Mouse (Mus musculus) limb, embryonic 10.5 days (tissue): ENCODE data around the gene Pde10a. TPM values are rescaled to one million over a fixed set of nuclear protein-coding genes. Genes with fewer than 3 reads are reported as not detected.

Source experiments
- DNase-seq: peaks from one replicate; pipeline ENCODE4 v3.0.0-alpha.2; 2017; ENCODE audit warnings: low spot score
- H3K27ac ChIP-seq: fragments of 300-500 bp; sonication (generic); 2 replicates; pipeline ENCODE4 v1.5.1; 2016; ENCODE audit warnings: mild to moderate bottlenecking
- H3K27me3 ChIP-seq: fragments of 300-500 bp; sonication (generic); 2 replicates; pipeline ENCODE4 v1.6.1; 2016; ENCODE audit warnings: low read depth, mild to moderate bottlenecking; ENCODE audit not compliant: poor library complexity, severe bottlenecking
- H3K36me3 ChIP-seq: fragments of 300-500 bp; sonication (generic); 2 replicates; pipeline ENCODE4 v1.6.1; 2016; ENCODE audit warnings: mild to moderate bottlenecking, moderate library complexity
- H3K4me1 ChIP-seq: fragments of 300-500 bp; sonication (generic); 2 replicates; pipeline ENCODE4 v1.6.1; 2016
- H3K4me3 ChIP-seq: fragments of 300-500 bp; sonication (generic); 2 replicates; pipeline ENCODE4 v1.5.1; 2016; ENCODE audit warnings: mild to moderate bottlenecking, moderate library complexity
- H3K9me3 ChIP-seq: fragments of 300-500 bp; sonication (generic); replicated peaks from 2 replicates; pipeline ENCODE4 v1.6.1; 2016; ENCODE audit warnings: mild to moderate bottlenecking
- WGBS: fragments of 180-500 bp; shearing (Covaris S2); methylation state at CpG from one replicate; pipeline ENCODE4 v1.1.7; 2016; 5-methylcytosine and 5-hydroxymethylcytosine counted together
- polyA plus RNA-seq: library from polyadenylated mRNA; unstranded; fragments of >200 nt; fragmentation: Nextera tagmentation; extraction: Ambion mirVana; gene quantifications from 2 replicates; pipeline ENCODE4 v1.2.1, GENCODE M21; 2016

Pde10a gene
- polyA plus RNA-seq, 1 experiment from 2014 or later: 1.6 TPM

- peaks cover 10% of the 10 kb centered on the region; the same call in 1 of the 2 replicates for H3K4me1 ChIP-seq
- DNase-seq: no peak
- H3K4me3 ChIP-seq: no peak overlapping the region
- no peaks in the 10 kb centered on the region for H3K27me3 ChIP-seq
- H3K27ac ChIP-seq: no peak overlapping the region
- WGBS: 66% methylated on average over 8 of the region's 8 CpGs
- H3K9me3 ChIP-seq: no peaks in the 10 kb centered on the region
- no peaks in the 10 kb centered on the region for H3K36me3 ChIP-seq
Observed at GRCm38 (mm10) chr17:8929636-8930035, 404.5 kb downstream of the Pde10a start.

DNA sequence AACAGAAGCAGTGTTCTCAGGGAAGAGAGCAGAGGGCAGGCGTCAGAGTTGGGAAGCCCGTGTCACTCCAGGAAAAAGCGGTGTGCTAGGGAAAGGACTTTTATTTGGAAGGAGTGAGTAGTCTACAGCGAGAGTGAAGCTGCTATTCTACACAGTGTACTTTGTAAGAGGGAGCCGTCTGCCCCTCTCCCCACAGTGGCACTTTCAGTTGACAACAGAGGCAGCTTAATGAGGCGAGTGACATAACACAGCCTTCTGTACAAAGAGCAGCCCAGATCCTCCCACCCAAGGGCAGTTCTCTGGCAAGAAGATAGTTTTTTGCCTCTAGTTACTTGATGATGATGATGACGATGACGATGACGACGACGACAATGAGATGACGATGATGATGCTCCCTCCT, 410.4 kb downstream of the Pde10a start:
- Histone ChIP-seq H3K27ac (no peak overlapping the region), H3K27me3 (peaks cover 11% of the 10 kb centered on the region; the same call in 1 of the 2 replicates), H3K9me3 (no peaks in the 10 kb centered on the region), H3K4me3 (no peak overlapping the region), H3K4me1 (no peaks in the 10 kb centered on the region), H3K36me3 (no peaks in the 10 kb centered on the region)
- WGBS: 51% methylated on average over 12 of the region's 12 CpGs
- no peak for DNase-seq

- WGBS: 10% methylated on average over 4 of the region's 4 CpGs
- no peak overlapping the region for H3K27ac ChIP-seq
- no peak overlapping the region for H3K4me3 ChIP-seq
- no peaks in the 10 kb centered on the region for H3K4me1 ChIP-seq
- no peaks in the 10 kb centered on the region for H3K36me3 ChIP-seq
- no peaks in the 10 kb centered on the region for H3K9me3 ChIP-seq
- H3K27me3 ChIP-seq: peaks cover 11% of the 10 kb centered on the region; the same call in 1 of the 2 replicates
- DNase-seq: no peak
Observed at GRCm38 (mm10) chr17:8936603-8937002, 411.4 kb downstream of the Pde10a start.

GRCm38 (mm10) chr17:8951588-8951987, 426.4 kb downstream of the Pde10a start:
- no peak for DNase-seq
- H3K4me3 ChIP-seq: no peak overlapping the region
- no peaks in the 10 kb centered on the region for H3K4me1 ChIP-seq
- H3K27me3 ChIP-seq: no peaks in the 10 kb centered on the region
- H3K36me3 ChIP-seq: no peaks in the 10 kb centered on the region
- no peak overlapping the region for H3K27ac ChIP-seq
- 72% methylated on average over 5 of the region's 5 CpGs for WGBS
- H3K9me3 ChIP-seq: no peaks in the 10 kb centered on the region

- 92% methylated on average over 8 of the region's 8 CpGs for WGBS
- H3K27me3 ChIP-seq: no peaks in the 10 kb centered on the region
- no peak overlapping the region for H3K27ac ChIP-seq
- no peak overlapping the region for H3K4me3 ChIP-seq
- H3K9me3 ChIP-seq: no peaks in the 10 kb centered on the region
- no peak for DNase-seq
- no peaks in the 10 kb centered on the region for H3K36me3 ChIP-seq
- no peaks in the 10 kb centered on the region for H3K4me1 ChIP-seq
Observed at GRCm38 (mm10) chr17:8952951-8953350, 427.8 kb downstream of the Pde10a start.

GRCm38 (mm10) chr17:8958125-8958524, 433.0 kb downstream of the Pde10a start:
- no peaks in the 10 kb centered on the region for H3K27me3 ChIP-seq
- H3K27ac ChIP-seq: no peak overlapping the region
- no peak overlapping the region for H3K4me3 ChIP-seq
- no peaks in the 10 kb centered on the region for H3K36me3 ChIP-seq
- 91% methylated on average over 6 of the region's 6 CpGs for WGBS
- no peaks in the 10 kb centered on the region for H3K4me1 ChIP-seq
- H3K9me3 ChIP-seq: no peaks in the 10 kb centered on the region
- no peak for DNase-seq

DNA sequence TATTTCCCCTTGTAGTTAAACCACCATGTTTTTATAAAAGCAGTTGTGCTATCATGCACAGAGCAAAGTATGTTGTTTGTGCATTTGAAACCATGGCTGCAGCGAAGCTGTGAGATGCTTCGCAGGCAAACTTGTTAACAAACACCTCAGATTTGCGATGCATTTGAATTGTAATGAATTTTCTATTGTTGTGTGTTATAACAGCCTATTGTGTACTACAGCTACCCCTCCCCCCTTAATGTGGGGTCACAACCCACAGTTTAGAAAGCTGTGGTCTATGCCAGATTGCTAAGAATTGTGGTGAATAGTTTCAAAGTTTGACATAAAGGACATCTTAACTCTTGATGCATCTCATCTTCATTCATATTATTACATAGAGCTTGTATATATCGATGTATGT, 435.2 kb downstream of the Pde10a start:
- Histone ChIP-seq H3K4me1 (no peaks in the 10 kb centered on the region), H3K9me3 (no peaks in the 10 kb centered on the region), H3K4me3 (no peak overlapping the region), H3K27me3 (no peaks in the 10 kb centered on the region), H3K36me3 (no peaks in the 10 kb centered on the region), H3K27ac (no peak overlapping the region)
- no peak for DNase-seq
- WGBS: 96% methylated on average over 4 of the region's 4 CpGs

DNA sequence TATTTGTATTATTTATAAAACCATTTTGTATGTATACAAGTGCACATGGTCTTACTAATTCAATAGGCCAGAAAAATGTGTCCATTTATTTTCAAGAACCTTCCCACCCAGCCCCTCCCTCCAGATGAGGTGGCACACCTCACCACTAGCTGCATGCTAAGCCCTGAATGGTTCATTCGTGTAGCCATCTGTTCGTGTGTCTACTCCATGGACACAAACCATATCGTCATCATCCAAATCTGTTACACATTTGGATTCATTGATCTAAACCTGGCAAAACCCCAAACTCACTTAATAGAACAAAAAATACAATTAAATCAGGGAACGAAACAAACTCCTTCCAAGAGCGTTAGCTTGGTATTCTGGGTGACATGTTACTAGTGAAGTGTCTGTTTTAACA, 435.9 kb downstream of the Pde10a start:
- H3K4me1 ChIP-seq: no peaks in the 10 kb centered on the region
- no peak overlapping the region for H3K27ac ChIP-seq
- no peaks in the 10 kb centered on the region for H3K9me3 ChIP-seq
- no peaks in the 10 kb centered on the region for H3K27me3 ChIP-seq
- no peaks in the 10 kb centered on the region for H3K36me3 ChIP-seq
- 93% methylated on average over 5 of the region's 5 CpGs for WGBS
- DNase-seq: no peak
- H3K4me3 ChIP-seq: no peak overlapping the region

DNA sequence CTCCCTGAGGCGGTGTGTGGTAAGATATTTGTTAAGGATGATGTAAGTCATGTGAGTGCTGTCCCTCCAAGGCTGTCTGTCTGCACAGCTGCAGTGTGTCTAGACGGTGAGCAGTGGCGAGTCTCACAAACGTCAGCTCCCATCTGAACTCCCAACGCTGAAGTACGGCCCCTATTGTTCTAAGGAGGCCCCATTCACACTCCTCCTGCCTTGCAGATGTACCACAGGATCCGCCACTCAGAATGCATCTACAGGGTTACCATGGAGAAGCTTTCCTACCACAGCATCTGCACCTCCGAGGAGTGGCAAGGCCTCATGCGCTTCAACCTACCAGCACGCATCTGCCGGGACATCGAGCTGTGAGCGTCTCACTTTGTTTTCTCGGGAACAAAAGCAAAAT, 436.5 kb downstream of the Pde10a start:
- Histone ChIP-seq H3K4me1 (no peaks in the 10 kb centered on the region), H3K27me3 (no peaks in the 10 kb centered on the region), H3K36me3 (no peaks in the 10 kb centered on the region), H3K9me3 (no peaks in the 10 kb centered on the region), H3K4me3 (no peak overlapping the region), H3K27ac (no peak overlapping the region)
- no peak for DNase-seq
- WGBS: 85% methylated on average over 14 of the region's 14 CpGs

GRCm38 (mm10) chr17:8965177-8965576, 440.0 kb downstream of the Pde10a start:
- 87% methylated on average over 6 of the region's 6 CpGs for WGBS
- H3K4me3 ChIP-seq: no peak overlapping the region

GRCm38 (mm10) chr17:8972152-8972854, 447.1 kb downstream of the Pde10a start:
- 58% methylated on average over 12 of the region's 12 CpGs for WGBS
- no peak for DNase-seq
- H3K27me3 ChIP-seq: no peaks in the 10 kb centered on the region

More at GRCm38 (mm10) chr17:8965177-8965576, 440.0 kb downstream of the Pde10a start:
- DNase-seq: no peak
- no peaks in the 10 kb centered on the region for H3K4me1 ChIP-seq
- no peaks in the 10 kb centered on the region for H3K36me3 ChIP-seq
- H3K27ac ChIP-seq: no peak overlapping the region
- H3K9me3 ChIP-seq: no peaks in the 10 kb centered on the region
- no peaks in the 10 kb centered on the region for H3K27me3 ChIP-seq

GRCm38 (mm10) chr17:8973331-8973730, 448.2 kb downstream of the Pde10a start:
- H3K4me1 ChIP-seq: peaks cover 24% of the 10 kb centered on the region
- no peak for DNase-seq
- H3K4me3 ChIP-seq: no peak overlapping the region
- no peaks in the 10 kb centered on the region for H3K27me3 ChIP-seq
- WGBS: 74% methylated on average over 5 of the region's 5 CpGs
- no peaks in the 10 kb centered on the region for H3K9me3 ChIP-seq
- H3K27ac ChIP-seq: no peak overlapping the region
- no peaks in the 10 kb centered on the region for H3K36me3 ChIP-seq

More at GRCm38 (mm10) chr17:8972152-8972854, 447.1 kb downstream of the Pde10a start:
- Histone ChIP-seq H3K4me3 (no peak overlapping the region), H3K36me3 (no peaks in the 10 kb centered on the region), H3K9me3 (no peaks in the 10 kb centered on the region), H3K4me1 (peaks cover 24% of the 10 kb centered on the region), H3K27ac (no peak overlapping the region)

GRCm38 (mm10) chr17:8974423-8974822, 449.3 kb downstream of the Pde10a start:
- Histone ChIP-seq H3K9me3 (no peaks in the 10 kb centered on the region), H3K27me3 (no peaks in the 10 kb centered on the region), H3K27ac (no peak overlapping the region), H3K36me3 (no peaks in the 10 kb centered on the region), H3K4me3 (no peak overlapping the region), H3K4me1 (peaks cover 24% of the 10 kb centered on the region)
- WGBS: 81% methylated on average over 7 of the region's 7 CpGs
- DNase-seq: no peak
